Mouse (Mus musculus) lung, adult 2 months (tissue): ENCODE results near the gene Efs.

Experiments used
- CTCF ChIP-seq: fragments of 200-500 bp; IDR thresholded peaks from 2 replicates; pipeline ENCODE4 v1.5.1; 2011; ENCODE audit warnings: mild to moderate bottlenecking, low read length, control low read depth; ENCODE audit not compliant: insufficient read depth
- POLR2A ChIP-seq: fragments of 200-500 bp; IDR thresholded peaks from 2 replicates; pipeline ENCODE4 v1.6.1; 2011; ENCODE audit warnings: low read depth, mild to moderate bottlenecking, control low read depth, low read length, borderline replicate concordance; ENCODE audit errors: extremely low read depth

- no peak for TF ChIP-seq CTCF
- no peak for TF ChIP-seq POLR2A
Observed at GRCm38 (mm10) chr14:54958503-54958902, 32.6 kb upstream of the Efs start.
